Mouse (Mus musculus): ENCODE results near the gene Pex10.

DNA sequence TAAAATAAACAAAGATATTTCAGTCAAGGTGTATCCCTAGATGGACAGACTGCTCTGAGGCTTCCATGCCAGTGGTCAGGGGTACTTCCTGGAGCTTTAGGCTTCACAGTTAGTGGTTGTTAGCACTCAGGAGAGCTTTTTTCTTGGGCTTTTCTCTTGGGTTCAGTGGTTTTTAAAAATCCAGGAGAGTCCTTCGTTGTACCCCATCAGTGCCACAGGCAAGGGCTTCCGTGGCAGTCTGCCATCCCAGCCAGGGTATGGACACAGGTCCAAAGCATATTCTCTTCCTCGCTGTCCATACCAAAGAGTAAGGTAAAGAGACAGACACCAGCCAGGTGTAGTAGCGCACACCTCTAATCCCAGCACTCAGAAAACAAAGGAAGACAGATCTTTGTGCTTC lies 23.3 kb downstream of the Pex10 start:
- TF ChIP-seq POLR2A (IDR thresholded peaks at IDR 0.05; ENCODE audit: control insufficient read depth, low read depth, low read length) (no peak), CTCF (IDR thresholded peaks at IDR 0.05; ENCODE audit: control insufficient read depth, insufficient read depth, insufficient replicate concordance, low read depth, low read length) (no peak)
